ENCODE assay signal across 16 mouse cellular contexts in genomic region chr5:149237221-149237950, GRCm38 (mm10). TPM values are rescaled to one million over a fixed set of nuclear protein-coding genes. Genes with fewer than 3 reads are reported as not detected.
DNase-seq lines count a peak whose midpoint lies in the region; ATAC-seq and TF ChIP-seq lines count a peak whose summit lies in the region.
"Had no signal": no experiment of that assay in that cellular context is flagged by ENCODE, and none has a peak within 500 bp of the region (broad histone marks: within the 10 kb centered on the region; RNA-seq: fewer than 3 reads in every experiment).

No protein-coding gene starts in this region.

- H3K36me3 ChIP-seq in forebrain, embryonic 14.5 days (ENCODE audit: control insufficient read depth, insufficient read depth, low read length) = no peaks in the 10 kb centered on the region
- H3K36me3 ChIP-seq in forebrain, embryonic 15.5 days = no peaks in the 10 kb centered on the region
- no peaks in the 10 kb centered on the region for H3K36me3 ChIP-seq in heart, embryonic 13.5 days
- 0 out of 2 replicates have a peak, but pooled peaks cover 2% of the 10 kb centered on the region for H3K36me3 ChIP-seq in heart, embryonic 10.5 days
- no peaks in the 10 kb centered on the region for H3K36me3 ChIP-seq in MEL (ENCODE audit: control insufficient read depth in 1 of 2, insufficient read depth in 2 of 2, low read length in 2 of 2)
- H3K36me3 ChIP-seq: lung, embryonic 15.5 days had no signal

- H3K27me3 ChIP-seq in forebrain, embryonic 14.5 days (replicated peaks; ENCODE audit: control insufficient read depth, insufficient read depth, low read length) = no peaks in the 10 kb centered on the region
- H3K27me3 ChIP-seq in forebrain, embryonic 15.5 days = no peaks in the 10 kb centered on the region
- no peaks in the 10 kb centered on the region for H3K27me3 ChIP-seq in heart, embryonic 13.5 days (replicated peaks)
- no peaks in the 10 kb centered on the region for H3K27me3 ChIP-seq in heart, embryonic 10.5 days (ENCODE audit: insufficient read depth, poor library complexity, severe bottlenecking)
- no peaks in the 10 kb centered on the region for H3K27me3 ChIP-seq in MEL (ENCODE audit: control insufficient read depth in 1 of 2, insufficient read depth in 2 of 2, low read length in 2 of 2)
- no peaks in the 10 kb centered on the region for H3K27me3 ChIP-seq in cerebellum, adult 2 months (ENCODE audit: control insufficient read depth, insufficient read depth, low read length)
- H3K27me3 ChIP-seq: lung, embryonic 15.5 days; Patski had no signal

- H3K27ac ChIP-seq in forebrain, embryonic 14.5 days (ENCODE audit: low read depth, low read length) = no peak overlapping the region
- H3K27ac ChIP-seq in forebrain, embryonic 15.5 days (replicated peaks) = no peak overlapping the region
- H3K27ac ChIP-seq in heart, embryonic 13.5 days (replicated peaks) = no peak overlapping the region
- H3K27ac ChIP-seq in heart, embryonic 10.5 days = no peak overlapping the region
- H3K27ac ChIP-seq in MEL (ENCODE audit: control insufficient read depth, low read depth, low read length) = no peak overlapping the region
- peak overlapping the region; percentile 35; the same call in 1 of the 2 replicates for H3K27ac ChIP-seq in cerebellum, adult 2 months (ENCODE audit: insufficient read depth, low read length)
- H3K27ac ChIP-seq: kidney, postnatal 0 days; lung, embryonic 15.5 days had no signal

- WGBS in forebrain, embryonic 14.5 days = 77% methylated on average over 24 of the region's 24 CpGs
- 74% methylated on average over 24 of the region's 24 CpGs for WGBS in forebrain, embryonic 15.5 days
- 57% methylated on average over 24 of the region's 24 CpGs for WGBS in heart, embryonic 13.5 days
- 71% methylated on average over 24 of the region's 24 CpGs for WGBS in heart, embryonic 10.5 days
- 14% methylated on average over 24 of the region's 24 CpGs for WGBS in cerebellum, adult 2 months

- H3K9ac ChIP-seq in forebrain, embryonic 14.5 days (ENCODE audit: low read length) = no peak overlapping the region
- no peak overlapping the region for H3K9ac ChIP-seq in forebrain, embryonic 15.5 days (replicated peaks)
- H3K9ac ChIP-seq in heart, embryonic 13.5 days = no peak overlapping the region
- H3K9ac ChIP-seq in MEL (ENCODE audit: control insufficient read depth, low read depth, low read length, poor library complexity, severe bottlenecking) = no peak overlapping the region
- H3K9ac ChIP-seq: lung, embryonic 15.5 days had no signal

- no peaks in the 10 kb centered on the region; the same call in 1 of the 2 replicates for H3K4me1 ChIP-seq in forebrain, embryonic 14.5 days (ENCODE audit: control insufficient read depth, insufficient read depth, low read length)
- 0 out of 2 replicates have a peak, but pooled peaks cover 3% of the 10 kb centered on the region for H3K4me1 ChIP-seq in forebrain, embryonic 15.5 days
- H3K4me1 ChIP-seq in heart, embryonic 13.5 days = peaks cover 12% of the 10 kb centered on the region
- H3K4me1 ChIP-seq in heart, embryonic 10.5 days = peaks cover 7% of the 10 kb centered on the region; the same call in 1 of the 2 replicates
- H3K4me1 ChIP-seq in MEL (ENCODE audit: control insufficient read depth in 1 of 2, insufficient read depth in 2 of 2, low read length in 2 of 2) = peaks cover 0 to 15% of the 10 kb centered on the region in 2 experiments; a peak in 2 of 4 replicates
- peaks cover 10% of the 10 kb centered on the region; the same call in 1 of the 2 replicates for H3K4me1 ChIP-seq in cerebellum, adult 2 months (ENCODE audit: control insufficient read depth, insufficient read depth, low read length)
- H3K4me1 ChIP-seq: lung, embryonic 15.5 days had no signal

- DNase-seq in forebrain, embryonic 14.5 days (ENCODE audit: low spot score) = peak; percentile 33
- no peak for DNase-seq in heart, embryonic 10.5 days (ENCODE audit: low spot score)
- DNase-seq in MEL (ENCODE audit: low read depth, low spot score) = no peak
- peak; percentile 70 to 74 for DNase-seq in cerebellum, adult 2 months
- no peak for DNase-seq in thymus, postnatal 0 days (ENCODE audit: low spot score)
- no peak for DNase-seq in left cerebral cortex, adult 11 months (ENCODE audit: low spot score)
- DNase-seq: right cerebral cortex, postnatal 14 days had no signal

- ATAC-seq in forebrain, embryonic 14.5 days = no peak
- no peak for ATAC-seq in forebrain, embryonic 15.5 days (replicated peaks)
- no peak for ATAC-seq in heart, embryonic 13.5 days (ENCODE audit: extremely low read depth, insufficient number of reproducible peaks, low FRiP score, low TSS enrichment)
- ATAC-seq: forebrain, embryonic 16.5 days; intestine, embryonic 16.5 days; midbrain, embryonic 16.5 days; Patski had no signal

- H3K79me2 ChIP-seq in MEL (ENCODE audit: control insufficient read depth, insufficient read depth, low read length, poor library complexity) = no peaks in the 10 kb centered on the region

- TF ChIP-seq RAD21 in MEL (IDR thresholded peaks at IDR 0.05; ENCODE audit: low read depth, low read length) = no peak

- no peak overlapping the region for H3K4me2 ChIP-seq in forebrain, embryonic 14.5 days (ENCODE audit: low read length)
- no peak overlapping the region for H3K4me2 ChIP-seq in forebrain, embryonic 15.5 days (replicated peaks)
- 0 out of 2 replicates have a peak overlapping the region, but pooled peaks have one; percentile 13 for H3K4me2 ChIP-seq in heart, embryonic 13.5 days
- H3K4me2 ChIP-seq: liver, embryonic 11.5 days; lung, embryonic 15.5 days had no signal

- no peak for TF ChIP-seq EP300 in MEL (IDR thresholded peaks at IDR 0.05; ENCODE audit: low read depth in 1 of 2, low read length in 2 of 2)

- no peak overlapping the region for H3K4me3 ChIP-seq in forebrain, embryonic 14.5 days (ENCODE audit: low read depth, low read length)
- no peak overlapping the region for H3K4me3 ChIP-seq in forebrain, embryonic 15.5 days
- no peak overlapping the region for H3K4me3 ChIP-seq in heart, embryonic 13.5 days
- no peak overlapping the region for H3K4me3 ChIP-seq in heart, embryonic 10.5 days
- H3K4me3 ChIP-seq in MEL (ENCODE audit: control insufficient read depth in 1 of 2, insufficient read depth in 1 of 2, low read depth in 2 of 2, low read length in 2 of 2) = no peak overlapping the region
- H3K4me3 ChIP-seq in cerebellum, adult 2 months (replicated peaks; ENCODE audit: insufficient read depth, low read depth, low read length) = peak overlapping the region; percentile 16
- H3K4me3 ChIP-seq: lung, embryonic 15.5 days had no signal

- H3K9me3 ChIP-seq in forebrain, embryonic 14.5 days (replicated peaks; ENCODE audit: control insufficient read depth, low read length) = no peaks in the 10 kb centered on the region
- no peaks in the 10 kb centered on the region for H3K9me3 ChIP-seq in forebrain, embryonic 15.5 days
- peaks cover 5% of the 10 kb centered on the region; the same call in 1 of the 2 replicates for H3K9me3 ChIP-seq in heart, embryonic 13.5 days
- H3K9me3 ChIP-seq in heart, embryonic 10.5 days = no peaks in the 10 kb centered on the region
- no peaks in the 10 kb centered on the region for H3K9me3 ChIP-seq in MEL (replicated peaks; ENCODE audit: insufficient read depth, low read length)
- H3K9me3 ChIP-seq: lung, embryonic 15.5 days had no signal

- no peak for TF ChIP-seq POLR2A in MEL (IDR thresholded peaks at IDR 0.05; ENCODE audit: control insufficient read depth in 1 of 2, insufficient read depth in 1 of 2, low read depth in 1 of 2, low read length in 2 of 2, poor library complexity in 1 of 2)
- no peak for TF ChIP-seq POLR2A in cerebellum, adult 2 months (IDR thresholded peaks at IDR 0.05; ENCODE audit: borderline replicate concordance, insufficient read depth, low read length)

- TF ChIP-seq CTCF in MEL (IDR thresholded peaks at IDR 0.05 in 2 of 3, conservative IDR thresholded peaks at IDR 0.05 in 1 of 3; ENCODE audit: control insufficient read depth in 1 of 3, insufficient read depth in 1 of 3, low read depth in 2 of 3, low read length in 3 of 3, poor library complexity in 1 of 3, severe bottlenecking in 1 of 3) = no peak
- no peak for TF ChIP-seq CTCF in cerebellum, adult 2 months (IDR thresholded peaks at IDR 0.05; ENCODE audit: borderline replicate concordance, insufficient read depth, low read depth, low read length)

RNA-seq across cellular contexts. Expression of gene Alox5ap, which starts 27.2 kb away (rescaled TPM):
- polyA plus RNA-seq in forebrain, embryonic 14.5 days (2014; fragmentation: Nextera tagmentation; extraction: Ambion mirVana) = 8.6 and 12.7 TPM in 2 replicates
- polyA plus RNA-seq in forebrain, embryonic 15.5 days (2015; fragmentation: Nextera tagmentation; extraction: Ambion mirVana) = 8.3 and 8.8 TPM in 2 replicates
- polyA plus RNA-seq in heart, embryonic 13.5 days (2015; fragmentation: Nextera tagmentation; extraction: Ambion mirVana) = 7.2 and 8.1 TPM in 2 replicates
- polyA plus RNA-seq in heart, embryonic 10.5 days (2016; fragmentation: Nextera tagmentation; extraction: Ambion mirVana) = 4.3 and 4.5 TPM in 2 replicates
- total RNA-seq in MEL (2012; rRNA removed) = 47.5 and 56.4 TPM in 2 replicates
- polyA plus RNA-seq in MEL (2012; ENCODE audit: insufficient read depth in 1 of 2, insufficient read length in 2 of 2, low read depth in 1 of 2, low replicate concordance in 2 of 2, missing spikeins in 1 of 2) = 100 to 1,000 TPM in 1 of 2 experiments, not detected in 1; 157 TPM
- polyA plus RNA-seq in cerebellum, adult 2 months (2012; rRNA removed) = 12.5 and 13.5 TPM in 2 replicates
- 29.7 and 29.8 TPM in 2 replicates for polyA plus RNA-seq in thymus, postnatal 0 days (2015; fragmentation: Nextera tagmentation; extraction: Ambion mirVana)

RNA-seq across cellular contexts. Expression of gene Hmgb1, which starts 53.1 kb away (rescaled TPM):
- polyA plus RNA-seq in forebrain, embryonic 14.5 days (2014; fragmentation: Nextera tagmentation; extraction: Ambion mirVana) = 1,219 and 1,258 TPM in 2 replicates
- polyA plus RNA-seq in forebrain, embryonic 15.5 days (2015; fragmentation: Nextera tagmentation; extraction: Ambion mirVana) = 1,140 and 1,184 TPM in 2 replicates
- polyA plus RNA-seq in heart, embryonic 13.5 days (2015; fragmentation: Nextera tagmentation; extraction: Ambion mirVana) = 675 and 751 TPM in 2 replicates
- 757 and 1,068 TPM in 2 replicates for polyA plus RNA-seq in heart, embryonic 10.5 days (2016; fragmentation: Nextera tagmentation; extraction: Ambion mirVana)
- total RNA-seq in MEL (2012; rRNA removed) = 678 and 686 TPM in 2 replicates
- 100 to 1,000 TPM in 1 of 2 experiments, not detected in 1; 600 TPM for polyA plus RNA-seq in MEL (2012; ENCODE audit: insufficient read depth in 1 of 2, insufficient read length in 2 of 2, low read depth in 1 of 2, low replicate concordance in 2 of 2, missing spikeins in 1 of 2)
- 180 and 186 TPM in 2 replicates for polyA plus RNA-seq in cerebellum, adult 2 months (2012; rRNA removed)
- polyA plus RNA-seq in thymus, postnatal 0 days (2015; fragmentation: Nextera tagmentation; extraction: Ambion mirVana) = 2,611 and 2,714 TPM in 2 replicates

RNA-seq across cellular contexts. Expression of gene Uspl1, which starts 53.2 kb away (rescaled TPM):
- 57.5 and 59.9 TPM in 2 replicates for polyA plus RNA-seq in forebrain, embryonic 14.5 days (2014; fragmentation: Nextera tagmentation; extraction: Ambion mirVana)
- polyA plus RNA-seq in forebrain, embryonic 15.5 days (2015; fragmentation: Nextera tagmentation; extraction: Ambion mirVana) = 51.6 and 51.7 TPM in 2 replicates
- polyA plus RNA-seq in heart, embryonic 13.5 days (2015; fragmentation: Nextera tagmentation; extraction: Ambion mirVana) = 29.4 and 30.1 TPM in 2 replicates
- 45.9 and 53.7 TPM in 2 replicates for polyA plus RNA-seq in heart, embryonic 10.5 days (2016; fragmentation: Nextera tagmentation; extraction: Ambion mirVana)
- total RNA-seq in MEL (2012; rRNA removed) = 84.2 and 94.4 TPM in 2 replicates
- polyA plus RNA-seq in MEL (2012; ENCODE audit: insufficient read depth in 1 of 2, insufficient read length in 2 of 2, low read depth in 1 of 2, low replicate concordance in 2 of 2, missing spikeins in 1 of 2) = 100 to 1,000 TPM in 1 of 2 experiments, 10 to 100 TPM in 1; 68.5 to 179 TPM
- polyA plus RNA-seq in cerebellum, adult 2 months (2012; rRNA removed) = 29.8 and 31.8 TPM in 2 replicates
- 77.0 and 78.9 TPM in 2 replicates for polyA plus RNA-seq in thymus, postnatal 0 days (2015; fragmentation: Nextera tagmentation; extraction: Ambion mirVana)

Comparison
In these comparisons a context has a peak if more than half of its experiments do, and no peak if none do; other contexts are left out.
1. DNase-seq: peak in forebrain, embryonic 14.5 days (single experiment) and cerebellum, adult 2 months (2 of 2); none in heart, embryonic 10.5 days (single experiment), MEL (single experiment), thymus, postnatal 0 days (single experiment) and left cerebral cortex, adult 11 months (single experiment).